Mouse (Mus musculus) lung, adult 2 months (tissue): ENCODE results near the gene Zc3hav1l. TPM values are rescaled to one million over a fixed set of nuclear protein-coding genes. Genes with fewer than 3 reads are reported as not detected.

ENCODE experiments used
- DNase-seq: peaks from one replicate; pipeline ENCODE4 v3.0.0; 2022
- H3K4me1 ChIP-seq: fragments of 200-500 bp; 2 replicates; pipeline ENCODE4 v1.6.1; 2011; ENCODE audit warnings: low read length; ENCODE audit not compliant: control insufficient read depth, insufficient read depth
- H3K4me3 ChIP-seq: fragments of 200-500 bp; replicated peaks from 2 replicates; pipeline ENCODE3; 2011; ENCODE audit warnings: low read depth, mild to moderate bottlenecking, control low read depth, low read length; ENCODE audit errors: extremely low read depth
- CTCF ChIP-seq: fragments of 200-500 bp; IDR thresholded peaks from 2 replicates; pipeline ENCODE4 v1.5.1; 2011; ENCODE audit warnings: mild to moderate bottlenecking, low read length, control low read depth; ENCODE audit not compliant: insufficient read depth
- POLR2A ChIP-seq: fragments of 200-500 bp; IDR thresholded peaks from 2 replicates; pipeline ENCODE4 v1.6.1; 2011; ENCODE audit warnings: low read depth, mild to moderate bottlenecking, control low read depth, low read length, borderline replicate concordance; ENCODE audit errors: extremely low read depth
- WGBS: fragments of 180-500 bp; shearing (Covaris S2); methylation state at CpG from one replicate; pipeline ENCODE4 v1.1.7; 2018; 5-methylcytosine and 5-hydroxymethylcytosine counted together
- polyA plus RNA-seq: library from polyadenylated mRNA; depleted of rRNA; stranded (reverse); fragments of >200 nt; gene quantifications from 2 replicates; pipeline ENCODE4 v1.2.3, GENCODE M21; 2012; rRNA removed

Zc3hav1l gene
- polyA plus RNA-seq: 3.2 and 4.4 TPM in 2 replicates

DNA sequence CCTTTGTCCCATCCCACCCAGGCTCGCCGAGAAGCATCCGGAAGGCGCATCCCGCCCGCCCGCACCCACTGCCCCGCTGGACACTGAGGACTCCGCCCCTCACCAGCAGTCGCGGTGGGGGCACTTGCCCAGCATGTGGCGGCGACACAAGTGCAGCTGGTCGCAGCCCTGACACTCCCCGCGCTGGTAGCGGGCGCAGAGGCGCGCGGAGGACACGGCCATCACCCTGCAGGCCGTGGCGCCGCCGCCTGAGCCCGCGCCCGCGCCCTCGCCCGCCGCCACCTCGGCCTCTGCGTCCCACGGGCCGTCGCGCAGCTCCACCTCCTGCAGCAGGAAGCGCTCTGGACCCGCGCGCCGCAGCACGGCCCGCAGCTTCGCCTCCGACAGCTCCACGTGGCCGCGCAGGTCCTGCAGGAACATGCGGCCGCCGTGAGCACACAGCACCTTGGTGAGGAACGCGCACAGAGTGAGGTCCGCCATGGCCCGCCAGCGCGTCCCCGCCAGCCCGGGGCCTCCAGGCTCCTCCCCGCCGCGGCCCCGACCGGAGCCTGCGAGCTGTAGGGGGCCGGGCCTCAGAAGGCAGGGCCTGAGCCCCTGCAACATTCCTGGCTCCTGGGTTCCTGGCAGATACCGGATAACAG lies at the start of gene Zc3hav1l:
Gene Zc3hav1l, minus strand, starts transcription at position 499 of the 641 bp plus-strand sequence.
- peaks cover 3% of the 10 kb centered on the region; the same call in 1 of the 2 replicates for H3K4me1 ChIP-seq
- peak within 1 kb of the TSS; percentile 97 for H3K4me3 ChIP-seq
- WGBS: under 1% methylated on average over 69 of the region's 70 CpGs
- DNase-seq: peak; percentile 51
- TF ChIP-seq POLR2A: peak; percentile 53; the same call in 1 of the 2 replicates
- no peak for TF ChIP-seq CTCF

DNA sequence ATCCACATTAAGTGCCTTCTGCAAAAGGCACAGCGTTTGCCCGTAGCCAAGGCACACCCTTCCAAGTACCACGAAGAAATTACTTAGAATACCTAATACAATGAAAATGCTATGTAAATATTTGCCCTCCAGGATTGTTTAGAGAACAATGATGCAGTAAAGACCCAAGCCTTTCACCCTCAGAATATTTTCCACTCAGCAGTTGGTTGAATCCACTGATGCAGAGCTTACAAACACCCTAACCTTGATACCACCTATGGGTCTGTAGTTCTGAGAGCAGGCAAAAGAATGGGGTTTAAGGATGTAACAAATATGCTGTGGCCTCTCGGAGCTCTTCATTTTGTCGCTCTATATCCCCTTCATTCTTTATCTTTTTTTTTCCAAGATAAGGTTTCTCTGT lies 48.8 kb upstream of the Zc3hav1l start:
- Histone ChIP-seq H3K4me1 (peaks cover 30% of the 10 kb centered on the region), H3K4me3 (no peak overlapping the region)
- WGBS: 46% methylated on average over 5 of the region's 5 CpGs
- TF ChIP-seq POLR2A (no peak), CTCF (no peak)
- no peak for DNase-seq

DNA sequence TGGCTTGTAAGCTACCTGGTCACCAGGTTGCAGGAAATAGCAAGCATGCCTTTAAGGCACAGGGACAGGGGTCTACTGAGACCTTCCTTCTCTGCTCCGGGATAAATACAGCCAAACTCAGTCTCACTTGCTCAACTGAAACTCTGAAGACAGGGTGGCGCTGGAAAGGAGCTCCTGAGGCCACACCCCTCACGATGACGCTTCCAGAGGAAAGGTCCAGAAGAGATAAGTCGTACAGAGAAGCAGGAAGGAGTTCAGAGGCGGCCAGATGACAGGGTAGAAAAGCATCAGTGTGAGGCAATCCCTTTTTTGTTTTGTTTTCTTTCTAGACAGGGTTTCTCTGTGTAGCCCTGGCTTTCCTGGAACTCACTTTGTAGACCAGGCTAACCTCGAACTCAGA lies 46.7 kb upstream of the Zc3hav1l start:
- no peak overlapping the region for H3K4me3 ChIP-seq
- TF ChIP-seq POLR2A (no peak), CTCF (no peak)
- peaks cover 31% of the 10 kb centered on the region for H3K4me1 ChIP-seq
- WGBS: 19% methylated on average over 7 of the region's 7 CpGs
- peak; percentile 52 for DNase-seq

DNA sequence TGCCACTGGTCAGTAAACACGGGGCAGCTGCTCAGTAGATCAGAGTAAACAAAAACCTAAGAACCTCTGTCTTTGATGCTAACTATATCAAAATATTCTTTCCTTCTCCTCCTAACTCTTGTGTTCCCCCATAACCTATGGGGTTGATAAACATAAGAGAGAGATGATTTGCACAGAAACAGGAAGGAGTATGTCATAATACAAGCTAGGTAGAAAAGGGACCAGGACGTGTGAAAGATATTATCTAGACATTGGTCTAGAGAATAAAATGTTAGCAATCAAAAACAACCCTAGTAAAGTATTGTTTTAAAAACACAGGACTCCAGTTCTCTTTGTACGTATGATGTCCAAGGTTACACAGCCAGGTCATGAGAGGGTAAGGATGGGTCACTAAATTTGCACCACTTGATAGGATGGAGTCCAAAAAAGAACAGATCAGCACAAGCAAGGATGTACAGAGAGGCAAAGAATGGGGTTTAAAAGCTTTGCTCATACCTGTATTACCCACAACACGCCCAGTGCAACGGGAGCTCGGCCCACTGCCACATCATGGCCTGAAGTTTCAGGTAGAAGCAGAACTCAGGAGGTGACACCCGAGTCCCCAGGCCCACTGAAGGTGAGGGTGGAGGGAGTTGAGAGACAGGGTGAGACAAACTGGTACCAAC lies 45.1 kb upstream of the Zc3hav1l start:
- TF ChIP-seq CTCF: no peak
- TF ChIP-seq POLR2A: no peak
- DNase-seq: no peak
- WGBS: 66% methylated on average over 7 of the region's 7 CpGs
- no peak overlapping the region for H3K4me3 ChIP-seq
- peaks cover 24% of the 10 kb centered on the region for H3K4me1 ChIP-seq

DNA sequence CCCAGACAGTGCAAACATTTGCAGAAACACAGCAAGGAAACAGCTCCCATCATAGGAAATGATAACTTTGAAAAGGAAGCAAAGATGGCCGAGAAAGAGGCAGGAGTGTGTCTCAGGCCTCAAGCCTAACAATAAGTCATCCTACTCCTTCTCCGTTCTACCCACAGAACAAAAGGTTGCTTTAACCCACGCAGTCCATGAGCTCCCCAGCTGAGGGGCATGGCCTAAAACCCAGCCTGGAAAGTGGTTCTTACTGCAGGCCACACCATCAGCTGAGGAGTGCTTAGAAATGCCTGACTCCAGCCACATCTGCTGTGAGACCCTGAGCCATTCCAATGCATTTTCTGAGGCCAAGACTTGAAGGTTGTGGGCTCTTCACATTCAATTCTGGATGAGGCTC lies 44.5 kb upstream of the Zc3hav1l start:
- 43% methylated on average over 3 of the region's 3 CpGs for WGBS
- no peak overlapping the region for H3K4me3 ChIP-seq
- peaks cover 24% of the 10 kb centered on the region for H3K4me1 ChIP-seq
- no peak for TF ChIP-seq CTCF
- no peak for TF ChIP-seq POLR2A
- no peak for DNase-seq

DNA sequence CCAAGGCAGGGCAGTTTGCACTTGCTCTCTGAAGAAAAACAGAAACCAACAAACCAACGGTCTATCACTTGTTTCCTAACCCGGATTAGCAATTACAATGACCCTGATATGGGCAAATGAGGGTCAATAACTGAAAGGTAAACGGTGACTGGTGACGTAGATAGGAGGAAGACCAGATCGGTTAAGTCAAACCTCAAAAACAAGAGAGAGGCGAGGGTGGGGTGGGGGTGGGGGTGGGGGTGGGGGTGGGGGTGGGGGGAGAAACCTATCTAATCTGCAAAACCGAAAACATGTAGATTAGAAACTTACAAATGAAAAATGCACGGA lies 43.6 kb upstream of the Zc3hav1l start:
- Histone ChIP-seq H3K4me3 (no peak overlapping the region), H3K4me1 (peaks cover 19% of the 10 kb centered on the region)
- WGBS: 59% methylated on average over 8 of the region's 8 CpGs
- TF ChIP-seq POLR2A: no peak
- no peak for TF ChIP-seq CTCF
- no peak for DNase-seq

DNA sequence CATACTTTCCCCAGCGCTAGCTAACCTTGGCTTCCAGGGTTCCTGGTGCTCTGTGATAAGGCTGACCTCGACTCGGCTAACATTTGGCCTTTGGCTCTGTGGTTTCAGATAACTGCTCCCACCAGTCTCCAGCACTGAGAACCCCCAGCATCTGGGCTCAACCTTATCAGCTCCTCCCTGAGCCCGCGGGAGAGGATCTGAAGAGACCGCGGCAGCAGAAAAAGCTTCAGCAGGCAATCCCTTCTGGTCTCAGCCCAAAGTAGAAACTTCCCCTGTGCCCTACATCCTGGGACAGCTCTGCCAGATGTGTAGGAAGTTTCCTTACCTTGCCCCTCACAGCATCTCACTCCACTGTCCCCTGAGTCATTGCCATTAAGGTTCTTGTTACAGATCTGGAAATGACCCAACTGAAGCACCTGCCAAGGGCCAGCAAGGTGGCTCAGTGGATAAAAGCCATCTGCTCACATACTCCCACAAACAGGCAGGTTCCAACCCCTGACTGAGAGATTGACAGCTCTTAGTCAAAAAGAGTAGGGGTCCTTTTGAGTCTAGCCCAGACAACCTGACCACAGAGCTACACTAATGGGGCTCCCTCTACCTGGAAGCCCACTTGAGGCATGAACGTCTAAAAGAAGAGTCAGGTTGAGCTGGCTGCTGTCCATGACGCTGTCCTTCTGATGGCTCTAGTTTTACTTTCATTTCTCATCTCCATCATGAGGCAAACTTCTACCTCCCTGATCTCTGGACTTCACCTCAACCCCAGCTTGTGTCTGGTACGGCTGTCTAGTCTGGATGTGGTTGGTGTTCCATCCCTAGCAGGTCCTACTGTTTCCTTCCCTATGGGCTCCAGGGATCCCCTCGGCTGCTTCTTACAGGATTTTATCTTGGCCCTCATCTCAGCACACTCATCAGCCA lies 42.9 kb upstream of the Zc3hav1l start:
- WGBS: 25% methylated on average over 11 of the region's 11 CpGs
- H3K4me3 ChIP-seq: no peak overlapping the region
- DNase-seq: no peak

DNA sequence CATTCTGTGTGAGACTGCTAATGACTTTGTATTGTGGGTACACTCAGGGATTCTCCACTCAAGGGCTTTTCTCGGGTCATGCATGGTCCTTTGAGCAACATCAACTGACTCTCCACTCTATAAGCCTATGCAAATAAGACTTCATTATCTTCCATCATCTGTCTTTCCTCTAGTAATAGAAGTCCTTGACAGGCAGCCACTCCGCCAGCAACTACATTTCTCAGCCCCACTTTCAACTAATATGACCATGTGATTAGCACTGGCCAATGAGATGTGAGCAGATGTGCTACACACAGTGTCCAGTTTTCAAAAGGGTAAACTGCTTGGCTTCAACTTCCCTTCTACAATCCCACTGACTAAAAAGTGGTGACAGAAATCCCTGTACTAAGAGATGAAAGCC lies 40.0 kb upstream of the Zc3hav1l start:
- Histone ChIP-seq H3K4me1 (peaks cover 13% of the 10 kb centered on the region), H3K4me3 (no peak overlapping the region)
- 73% methylated on average over 2 of the region's 2 CpGs for WGBS
- TF ChIP-seq POLR2A (no peak), CTCF (no peak)
- DNase-seq: no peak

More for the DNA sequence above, 42.9 kb upstream of the Zc3hav1l start:
- peaks cover 16% of the 10 kb centered on the region for H3K4me1 ChIP-seq
- TF ChIP-seq CTCF: no peak
- TF ChIP-seq POLR2A: no peak

DNA sequence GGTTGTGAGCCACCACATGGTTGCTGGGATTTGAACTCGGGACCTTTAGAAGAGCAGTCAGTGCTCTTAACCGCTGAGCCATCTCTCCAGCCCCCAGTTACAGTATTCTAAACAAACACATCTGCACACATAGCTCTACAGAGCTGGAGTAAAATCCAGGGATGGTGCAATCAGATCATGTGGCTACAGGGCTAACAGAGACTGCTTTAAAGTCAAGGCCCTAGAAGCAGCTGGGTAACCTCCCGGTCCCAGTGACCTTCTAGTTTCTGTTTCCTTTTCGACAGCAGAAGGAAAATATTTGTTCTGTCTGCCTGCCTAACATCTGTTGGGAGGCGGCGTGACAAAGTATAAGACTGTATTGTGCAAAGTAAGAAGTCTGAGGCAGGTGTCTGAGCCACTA lies 38.9 kb upstream of the Zc3hav1l start:
- H3K4me1 ChIP-seq: peaks cover 6% of the 10 kb centered on the region; the same call in 1 of the 2 replicates
- DNase-seq: no peak
- 52% methylated on average over 6 of the region's 6 CpGs for WGBS
- H3K4me3 ChIP-seq: no peak overlapping the region
- TF ChIP-seq POLR2A: no peak
- TF ChIP-seq CTCF: no peak
